Mouse (Mus musculus): Measurements from ENCODE around the gene Gdf3.

- TF ChIP-seq CTCF (IDR thresholded peaks at IDR 0.05; ENCODE audit: borderline replicate concordance, insufficient read depth, low read length) (no peak), POLR2A (IDR thresholded peaks at IDR 0.05; ENCODE audit: low read depth, low read length) (no peak)
Measured at GRCm38 (mm10) chr6:122621066-122621465, 11.2 kb upstream of the Gdf3 start.

Measured in embryonic fibroblast, embryonic 13.5 days (primary cell).